Mouse (Mus musculus) liver, postnatal 0 days (tissue): Measurements from ENCODE around the gene Prpf19.

Source experiments
- CTCF ChIP-seq: sonication (generic); IDR thresholded peaks from 2 replicates; pipeline ENCODE4 v1.5.1; 2016; ENCODE audit warnings: antibody characterized with exemption, low read depth
- EP300 ChIP-seq: IDR thresholded peaks from 2 replicates; pipeline ENCODE4 v1.6.1; 2016; ENCODE audit warnings: antibody characterized with exemption, low read depth, mild to moderate bottlenecking

GRCm38 (mm10) chr19:10880975-10881425 is 14.0 kb upstream of the Prpf19 start:
- TF ChIP-seq CTCF (no peak), EP300 (no peak)
